Mouse (Mus musculus) small intestine, adult 10 weeks (tissue): Measurements from ENCODE around the gene Siglec1. TPM values are rescaled to one million over a fixed set of nuclear protein-coding genes. Genes with fewer than 3 reads are reported as not detected.

Experiments used
- polyA plus RNA-seq: library from polyadenylated mRNA; stranded (reverse); fragments of 350-450 nt; fragmentation: Illumina TruSeq; extraction: RNeasy Lipid Tissue Mini Kit (QIAGEN cat#74804); gene quantifications from one replicate; pipeline ENCODE4 v1.2.3, GENCODE M21; 2014; ENCODE audit warnings: low replicate concordance

Siglec1 gene
- polyA plus RNA-seq = 0.30 TPM

GRCm38 (mm10) chr2:131086667-131087390 is at the start of gene Siglec1:
TSS of gene Siglec1 (minus strand) at chr2:131086765.

GRCm38 (mm10) chr2:131132930-131133547 is 46.5 kb upstream of the Siglec1 start, which contains the start of gene Gm11037:
TSS of gene Gm11037 (plus strand) at chr2:131133497.

DNA sequence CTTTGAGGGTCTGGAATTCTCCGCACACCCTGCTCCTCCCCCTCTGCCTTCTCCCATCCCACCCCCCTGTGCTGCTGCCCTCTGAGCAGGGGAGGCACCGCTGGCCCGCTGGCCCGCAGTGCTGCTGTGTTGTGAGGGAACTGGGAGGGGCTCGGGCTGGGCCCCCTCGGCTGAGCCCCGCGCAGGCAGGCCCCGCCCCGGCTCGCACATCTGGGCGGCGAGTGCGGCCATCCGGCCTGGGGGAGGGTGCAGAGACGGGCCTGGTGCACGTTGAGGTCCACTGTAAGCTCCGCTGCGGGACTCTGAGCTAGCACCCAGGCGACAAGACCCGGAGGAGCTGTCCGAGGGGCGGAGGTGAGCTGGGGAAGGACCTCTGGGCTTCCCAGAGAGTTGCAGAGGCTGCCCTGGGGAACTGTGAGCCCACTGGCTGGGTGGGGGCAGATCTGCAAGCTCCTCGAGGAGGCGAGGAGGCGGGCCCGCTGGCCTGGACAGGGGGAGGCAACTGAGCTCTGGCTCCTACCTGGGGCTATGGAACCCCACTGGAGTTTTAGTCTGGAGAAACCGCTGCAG is 40.7 kb upstream of the Siglec1 start, which contains the start of gene Hspa12b:
Gene Hspa12b, plus strand, starts transcription at position 120 of the 570 bp plus-strand sequence.

DNA sequence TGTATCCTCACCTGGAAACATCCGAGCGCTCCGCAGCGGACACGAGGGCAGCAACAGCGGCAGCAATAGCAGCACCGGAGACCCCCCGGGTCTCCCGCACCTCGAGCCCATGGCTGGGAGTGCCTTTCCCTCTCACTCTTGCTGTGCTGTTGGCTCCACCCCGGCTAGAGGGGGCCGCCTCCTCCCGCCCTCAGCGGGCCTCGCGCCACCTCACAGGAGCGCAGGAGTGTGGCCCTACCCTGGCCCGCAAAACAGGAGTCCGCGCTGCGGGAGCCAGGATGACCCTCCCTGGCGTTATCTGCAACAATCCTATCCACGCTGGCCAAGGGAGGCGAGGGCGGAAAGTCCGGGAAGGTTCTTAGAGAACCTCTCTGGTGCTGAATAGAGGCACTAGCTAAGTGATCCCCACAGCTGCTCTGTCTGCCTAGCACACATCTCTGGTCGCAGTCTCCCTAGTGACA is 23.1 kb downstream of the Siglec1 start, which contains the start of gene Adam33:
Gene Adam33, minus strand, starts transcription at position 411 of the 461 bp plus-strand sequence.

DNA sequence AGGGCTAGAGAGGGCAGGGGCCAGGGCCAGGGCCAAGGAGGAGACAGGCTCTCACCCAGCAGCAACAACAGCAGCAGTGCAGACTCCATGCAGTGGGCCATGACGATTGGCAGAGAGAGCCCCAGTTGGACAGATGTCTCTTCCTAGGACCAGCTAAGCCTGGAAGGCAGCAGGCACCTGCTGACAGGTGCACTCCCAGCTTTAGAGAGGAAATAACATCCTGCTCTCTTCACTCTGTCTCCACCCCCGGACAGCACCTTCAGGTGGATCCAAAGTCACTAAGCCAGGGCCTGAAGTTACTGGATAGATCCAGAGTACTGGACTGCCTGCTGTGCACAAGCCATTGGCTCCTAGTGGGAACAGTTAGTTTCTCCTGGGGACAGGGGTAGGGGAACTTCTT is 43.6 kb downstream of the Siglec1 start, which contains the start of gene Gfra4:
Gene Gfra4, minus strand, starts transcription at position 101 of the 400 bp plus-strand sequence.

Other genes with a start within 250 kb of the Siglec1 start
- gene 4930402H24Rik, start 180.4 kb downstream of the Siglec1 start, polyA plus RNA-seq = 20.3 TPM
- 19.0 TPM for gene Atrn, start 180.3 kb downstream of the Siglec1 start, polyA plus RNA-seq
- not detected for gene Gfra4, start 43.7 kb downstream of the Siglec1 start, polyA plus RNA-seq
- 0.41 TPM for gene Adam33, start 23.0 kb downstream of the Siglec1 start, polyA plus RNA-seq
- 0.30 TPM for gene Hspa12b, start 40.5 kb upstream of the Siglec1 start, polyA plus RNA-seq
- not detected for gene Gm11037, start 46.7 kb upstream of the Siglec1 start, polyA plus RNA-seq
- 0.93 TPM for gene 1700037H04Rik, start 73.3 kb upstream of the Siglec1 start, polyA plus RNA-seq
- gene Cenpb, start 93.3 kb upstream of the Siglec1 start, polyA plus RNA-seq = 6.3 TPM
- gene Cdc25b, start 100.2 kb upstream of the Siglec1 start, polyA plus RNA-seq = 3.2 TPM
- gene Spef1, start 100.5 kb upstream of the Siglec1 start, polyA plus RNA-seq = 1.1 TPM
- gene Ap5s1, start 120.3 kb upstream of the Siglec1 start, polyA plus RNA-seq = 4.5 TPM
- gene Mavs, start 147.3 kb upstream of the Siglec1 start, polyA plus RNA-seq = 7.1 TPM
- gene Pank2, start 175.7 kb upstream of the Siglec1 start, polyA plus RNA-seq = 58.1 TPM